Mouse (Mus musculus): Measurements from ENCODE around the gene Egf. TPM values are rescaled to one million over a fixed set of nuclear protein-coding genes. Genes with fewer than 3 reads are reported as not detected.

The Egf gene
- polyA plus RNA-seq, 1 experiment from 2014 or later: 1.3 TPM

- no peak overlapping the region for H3K4me3 ChIP-seq
- H3K27ac ChIP-seq (replicated peaks): no peak overlapping the region
- no peaks in the 10 kb centered on the region for H3K4me1 ChIP-seq
- no peaks in the 10 kb centered on the region for H3K9me3 ChIP-seq
- H3K9ac ChIP-seq: no peak overlapping the region
- WGBS: 71% methylated on average over 10 of the region's 10 CpGs
- no peaks in the 10 kb centered on the region for H3K27me3 ChIP-seq (replicated peaks)
- H3K36me3 ChIP-seq: 0 out of 2 replicates have a peak, but pooled peaks cover 4% of the 10 kb centered on the region
- no peak overlapping the region for H3K4me2 ChIP-seq
- ATAC-seq (ENCODE audit: extremely low read depth, insufficient number of reproducible peaks, low FRiP score, low TSS enrichment): no peak
These were observed 71.9 kb downstream of the Egf start for GRCm38 (mm10) chr3:129683060-129683679.

- Histone ChIP-seq H3K4me1 (no peaks in the 10 kb centered on the region), H3K4me3 (no peak overlapping the region), H3K27ac (replicated peaks) (no peak overlapping the region), H3K9me3 (no peaks in the 10 kb centered on the region), H3K36me3 (0 out of 2 replicates have a peak, but pooled peaks cover 4% of the 10 kb centered on the region), H3K9ac (no peak overlapping the region), H3K4me2 (no peak overlapping the region), H3K27me3 (replicated peaks) (no peaks in the 10 kb centered on the region)
- 63% methylated on average over 10 of the region's 10 CpGs for WGBS
- ATAC-seq (ENCODE audit: extremely low read depth, insufficient number of reproducible peaks, low FRiP score, low TSS enrichment): no peak
These were observed 72.7 kb downstream of the Egf start for GRCm38 (mm10) chr3:129682389-129682788.

- no peaks in the 10 kb centered on the region for H3K4me1 ChIP-seq
- H3K27me3 ChIP-seq (replicated peaks): no peaks in the 10 kb centered on the region
- H3K4me3 ChIP-seq: no peak overlapping the region
- no peak for ATAC-seq (ENCODE audit: extremely low read depth, insufficient number of reproducible peaks, low FRiP score, low TSS enrichment)
- 46% methylated on average over 4 of the region's 4 CpGs for WGBS
- no peak overlapping the region for H3K9ac ChIP-seq
- 0 out of 2 replicates have a peak, but pooled peaks cover 4% of the 10 kb centered on the region for H3K36me3 ChIP-seq
- no peak overlapping the region for H3K27ac ChIP-seq (replicated peaks)
- no peaks in the 10 kb centered on the region for H3K9me3 ChIP-seq
- no peak overlapping the region for H3K4me2 ChIP-seq
These were observed 73.3 kb downstream of the Egf start for GRCm38 (mm10) chr3:129681841-129682240.

- WGBS: 49% methylated on average over 5 of the region's 5 CpGs
These were observed 74.9 kb downstream of the Egf start for GRCm38 (mm10) chr3:129680258-129680657.

GRCm38 (mm10) chr3:129675923-129676322 lies 79.2 kb downstream of the Egf start:
- Histone ChIP-seq H3K4me3 (no peak overlapping the region), H3K9me3 (no peaks in the 10 kb centered on the region), H3K27me3 (replicated peaks) (no peaks in the 10 kb centered on the region), H3K4me1 (no peaks in the 10 kb centered on the region), H3K4me2 (no peak overlapping the region), H3K36me3 (no peaks in the 10 kb centered on the region), H3K9ac (no peak overlapping the region), H3K27ac (replicated peaks) (no peak overlapping the region)
- 90% methylated on average over 7 of the region's 7 CpGs for WGBS
- no peak for ATAC-seq (ENCODE audit: extremely low read depth, insufficient number of reproducible peaks, low FRiP score, low TSS enrichment)

More at GRCm38 (mm10) chr3:129680258-129680657, 74.9 kb downstream of the Egf start:
- Histone ChIP-seq H3K4me3 (no peak overlapping the region), H3K4me2 (no peak overlapping the region), H3K27ac (replicated peaks) (no peak overlapping the region), H3K4me1 (no peaks in the 10 kb centered on the region), H3K9ac (no peak overlapping the region), H3K36me3 (0 out of 2 replicates have a peak, but pooled peaks cover 4% of the 10 kb centered on the region), H3K9me3 (no peaks in the 10 kb centered on the region), H3K27me3 (replicated peaks) (no peaks in the 10 kb centered on the region)
- ATAC-seq (ENCODE audit: extremely low read depth, insufficient number of reproducible peaks, low FRiP score, low TSS enrichment): no peak

- Histone ChIP-seq H3K27me3 (replicated peaks) (no peaks in the 10 kb centered on the region), H3K4me1 (no peaks in the 10 kb centered on the region), H3K4me2 (no peak overlapping the region), H3K4me3 (no peak overlapping the region), H3K27ac (replicated peaks) (no peak overlapping the region), H3K9me3 (peaks cover 13% of the 10 kb centered on the region; the same call in 1 of the 2 replicates), H3K9ac (no peak overlapping the region), H3K36me3 (no peaks in the 10 kb centered on the region)
- 65% methylated on average over 1 of the region's 2 CpGs for WGBS
- no peak for ATAC-seq (ENCODE audit: extremely low read depth, insufficient number of reproducible peaks, low FRiP score, low TSS enrichment)
These were observed 91.2 kb downstream of the Egf start for GRCm38 (mm10) chr3:129663906-129664305.

- Histone ChIP-seq H3K4me1 (no peaks in the 10 kb centered on the region), H3K9ac (no peak overlapping the region), H3K27ac (replicated peaks) (no peak overlapping the region), H3K36me3 (no peaks in the 10 kb centered on the region), H3K27me3 (replicated peaks) (no peaks in the 10 kb centered on the region), H3K9me3 (peaks cover 5% of the 10 kb centered on the region; the same call in 1 of the 2 replicates), H3K4me3 (no peak overlapping the region), H3K4me2 (no peak overlapping the region)
- WGBS: 78% methylated on average over 7 of the region's 7 CpGs
- no peak for ATAC-seq (ENCODE audit: extremely low read depth, insufficient number of reproducible peaks, low FRiP score, low TSS enrichment)
These were observed 96.3 kb downstream of the Egf start for GRCm38 (mm10) chr3:129658776-129659175.

GRCm38 (mm10) chr3:129657775-129658174 lies 97.3 kb downstream of the Egf start:
- H3K36me3 ChIP-seq: no peaks in the 10 kb centered on the region
- ATAC-seq (ENCODE audit: extremely low read depth, insufficient number of reproducible peaks, low FRiP score, low TSS enrichment): no peak
- no peaks in the 10 kb centered on the region for H3K4me1 ChIP-seq
- H3K4me3 ChIP-seq: no peak overlapping the region
- no peaks in the 10 kb centered on the region for H3K9me3 ChIP-seq
- H3K9ac ChIP-seq: no peak overlapping the region
- WGBS: 74% methylated on average over 11 of the region's 11 CpGs
- no peak overlapping the region for H3K4me2 ChIP-seq
- H3K27ac ChIP-seq (replicated peaks): no peak overlapping the region
- H3K27me3 ChIP-seq (replicated peaks): no peaks in the 10 kb centered on the region

GRCm38 (mm10) chr3:129657222-129657621 lies 97.9 kb downstream of the Egf start:
- Histone ChIP-seq H3K4me3 (no peak overlapping the region), H3K36me3 (no peaks in the 10 kb centered on the region), H3K27ac (replicated peaks) (no peak overlapping the region), H3K9me3 (no peaks in the 10 kb centered on the region), H3K4me1 (no peaks in the 10 kb centered on the region), H3K4me2 (no peak overlapping the region), H3K27me3 (replicated peaks) (no peaks in the 10 kb centered on the region), H3K9ac (no peak overlapping the region)
- 82% methylated on average over 9 of the region's 9 CpGs for whole genome bisulfite sequencing
- no peak for ATAC-seq (ENCODE audit: extremely low read depth, insufficient number of reproducible peaks, low FRiP score, low TSS enrichment)

- no peak for ATAC-seq (ENCODE audit: extremely low read depth, insufficient number of reproducible peaks, low FRiP score, low TSS enrichment)
- no peak overlapping the region for H3K4me2 ChIP-seq
- H3K27ac ChIP-seq (replicated peaks): no peak overlapping the region
- H3K4me1 ChIP-seq: no peaks in the 10 kb centered on the region
- H3K36me3 ChIP-seq: no peaks in the 10 kb centered on the region
- H3K4me3 ChIP-seq: no peak overlapping the region
- H3K9me3 ChIP-seq: no peaks in the 10 kb centered on the region
- WGBS: 62% methylated on average over 4 of the region's 4 CpGs
- no peaks in the 10 kb centered on the region for H3K27me3 ChIP-seq (replicated peaks)
- H3K9ac ChIP-seq: no peak overlapping the region
These were observed 98.6 kb downstream of the Egf start for GRCm38 (mm10) chr3:129656540-129656939.

GRCm38 (mm10) chr3:129652476-129652875 lies 102.6 kb downstream of the Egf start:
- Histone ChIP-seq H3K9me3 (no peaks in the 10 kb centered on the region), H3K27me3 (replicated peaks) (no peaks in the 10 kb centered on the region), H3K4me2 (no peak overlapping the region), H3K4me3 (no peak overlapping the region), H3K27ac (replicated peaks) (no peak overlapping the region), H3K4me1 (peaks cover 9% of the 10 kb centered on the region), H3K36me3 (no peaks in the 10 kb centered on the region), H3K9ac (no peak overlapping the region)
- ATAC-seq (ENCODE audit: extremely low read depth, insufficient number of reproducible peaks, low FRiP score, low TSS enrichment): no peak
- WGBS: 75% methylated on average over 4 of the region's 4 CpGs

GRCm38 (mm10) chr3:129651765-129652164 lies 103.4 kb downstream of the Egf start:
- Histone ChIP-seq H3K4me3 (no peak overlapping the region), H3K27ac (replicated peaks) (no peak overlapping the region), H3K9me3 (no peaks in the 10 kb centered on the region), H3K4me2 (no peak overlapping the region), H3K4me1 (peaks cover 9% of the 10 kb centered on the region), H3K9ac (no peak overlapping the region), H3K36me3 (no peaks in the 10 kb centered on the region), H3K27me3 (replicated peaks) (no peaks in the 10 kb centered on the region)
- WGBS: 77% methylated on average over 8 of the region's 8 CpGs
- ATAC-seq (ENCODE audit: extremely low read depth, insufficient number of reproducible peaks, low FRiP score, low TSS enrichment): no peak

Data from heart, embryonic 13.5 days (tissue).